Mouse (Mus musculus) left cerebral cortex, adult 2 months (tissue): ENCODE data around the gene Prtn3. TPM values are rescaled to one million over a fixed set of nuclear protein-coding genes. Genes with fewer than 3 reads are reported as not detected.

Source experiments
- DNase-seq, 2 experiments: peaks; one replicate each; pipeline ENCODE4 v3.0.0; 2021 to 2022; ENCODE audit warnings: low spot score in 2 of 2, mixed read lengths in 1 of 2; ENCODE audit errors: extremely low spot score in 1 of 2
- H3K27ac ChIP-seq: fragments of 200-600 bp; 2 replicates; pipeline ENCODE4 v1.8.1; 2022
- H3K4me3 ChIP-seq: fragments of 200-600 bp; 2 replicates; pipeline ENCODE4 v1.8.1; 2022
- CTCF ChIP-seq: fragments of 200-600 bp; IDR thresholded peaks from 2 replicates; pipeline ENCODE4 v1.8.1; 2022; ENCODE audit warnings: antibody characterized with exemption, mild to moderate bottlenecking, moderate library complexity
- intact Hi-C: fragments of 180-260 bp; cut with DNase I; formaldehyde crosslinking; loops from one replicate; pipeline ENCODE4 v1.15.1; 2025
- long read RNA-seq, 2 experiments: library from polyadenylated mRNA; stranded (forward); transcript quantifications; one replicate each; pipeline ENCODE4 v2.0.0; 2021; ENCODE audit warnings: borderline mapping rate in 2 of 2
- total RNA-seq, 2 experiments: library from RNA; stranded (reverse); gene quantifications; 2 replicates each; pipeline ENCODE4 v1.2.3; 2021

Gene Prtn3
- total RNA-seq, result 1 to 10 TPM; 1.7 to 2.6 TPM
- long read RNA-seq, experiment 1, result 0 reads
- long read RNA-seq, experiment 2, result 0 reads

GRCm38 (mm10) chr10:79874290-79874862 is at the start of gene Prtn3, which contains the start of gene Plppr3:
Gene Prtn3, plus strand, starts transcription at chr10:79874476.
Gene Plppr3, minus strand, starts transcription at chr10:79874634.
- peak within 1 kb of the TSS; percentile 82 for H3K27ac ChIP-seq
- no peak for TF ChIP-seq CTCF
- intact Hi-C loops, result no loop called here
- DNase-seq, result peak; percentile 54 to 59
- peak within 1 kb of the TSS; percentile 65 for H3K4me3 ChIP-seq

DNA sequence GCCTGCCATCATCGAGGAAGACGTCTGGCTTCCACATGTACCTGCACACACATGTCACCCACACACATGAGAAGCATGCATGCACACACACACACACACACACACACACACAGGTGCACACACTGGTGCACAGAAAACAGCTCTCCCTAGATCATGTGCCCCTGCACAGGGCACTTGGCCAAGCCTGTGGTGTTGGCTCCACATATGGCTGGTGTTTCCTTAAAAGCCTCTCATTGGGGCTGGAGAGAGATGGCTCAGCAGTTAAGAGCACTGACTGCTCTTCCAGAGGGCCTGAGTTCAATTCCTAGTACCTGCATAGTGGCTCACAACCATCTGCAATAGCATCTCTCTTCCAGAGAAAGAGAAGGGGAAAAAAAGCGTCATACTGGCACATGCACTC is 42.7 kb upstream of the Prtn3 start:
- no peak overlapping the region for H3K4me3 ChIP-seq
- intact Hi-C loops, result loop anchor here (5.0 kb wide), 1 partner anchor 51 kb away; no protein-coding TSS in a partner anchor
- no peak for TF ChIP-seq CTCF
- no peak for DNase-seq
- no peak overlapping the region for H3K27ac ChIP-seq

GRCm38 (mm10) chr10:79832026-79832785 is 42.1 kb upstream of the Prtn3 start:
- TF ChIP-seq CTCF, result no peak
- DNase-seq, result no peak
- no peak overlapping the region for H3K4me3 ChIP-seq
- intact Hi-C loops, result loop anchor here (5.0 kb wide), 1 partner anchor 50 kb away; no protein-coding TSS in a partner anchor
- no peak overlapping the region for H3K27ac ChIP-seq

- DNase-seq, result no peak
- Histone ChIP-seq H3K4me3 (no peak overlapping the region), H3K27ac (no peak overlapping the region)
- no peak for TF ChIP-seq CTCF
- intact Hi-C loops, result loop anchor here (5.0 kb wide), 1 partner anchor 50 kb away; no protein-coding TSS in a partner anchor
These were observed 41.5 kb upstream of the Prtn3 start for GRCm38 (mm10) chr10:79832786-79833181.

- intact Hi-C loops, result loop anchor here (1.0 to 5.0 kb wide), 3 partner anchors 47 to 124 kb away; no protein-coding TSS in a partner anchor
- H3K4me3 ChIP-seq, result no peak overlapping the region
- H3K27ac ChIP-seq, result no peak overlapping the region
- TF ChIP-seq CTCF, result peak; percentile 85
- DNase-seq, result peak; percentile 71 to 80
These were observed 39.4 kb upstream of the Prtn3 start for GRCm38 (mm10) chr10:79834769-79835398.

DNA sequence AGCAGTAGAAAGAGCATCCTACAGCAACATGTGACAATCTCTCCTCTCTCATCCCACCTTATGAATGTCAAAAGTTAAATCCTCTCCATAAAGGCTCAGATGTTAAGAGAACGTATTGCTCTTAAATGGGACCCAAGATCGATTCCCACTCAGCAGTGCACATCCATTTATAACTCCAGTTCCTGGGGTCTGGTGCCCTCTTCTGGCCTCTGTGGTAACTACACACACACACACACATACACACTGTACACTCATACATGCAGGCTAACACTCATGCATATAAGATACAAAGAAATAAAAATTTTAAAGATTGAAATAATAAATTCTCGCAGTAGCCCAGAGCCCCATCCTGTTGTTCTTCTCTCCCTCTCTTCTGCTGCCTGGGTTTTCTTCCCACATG is 37.4 kb upstream of the Prtn3 start:
- intact Hi-C loops, result no loop called here
- Histone ChIP-seq H3K4me3 (no peak overlapping the region), H3K27ac (no peak overlapping the region)
- TF ChIP-seq CTCF, result peak; percentile 24
- DNase-seq, result no peak

DNA sequence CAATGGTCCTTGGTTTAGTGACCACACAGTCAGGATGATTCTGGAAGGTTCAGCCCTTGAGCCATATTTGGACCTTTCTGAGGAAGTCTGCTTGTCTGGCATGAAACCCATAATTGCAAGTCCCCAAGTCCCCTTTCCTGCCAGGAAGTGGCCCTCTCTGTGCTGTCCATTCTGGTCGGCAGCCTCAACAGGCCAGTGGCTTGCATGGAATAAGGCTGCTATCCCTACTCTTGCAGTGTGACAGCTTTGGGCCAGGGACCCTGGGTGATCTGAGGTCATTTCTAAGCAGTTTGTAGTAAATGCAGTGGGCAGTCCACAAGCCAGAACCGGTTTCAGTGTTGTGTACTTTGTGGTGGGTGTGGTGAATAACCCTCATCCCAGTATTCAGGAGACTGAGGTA is 36.1 kb upstream of the Prtn3 start:
- DNase-seq, result no peak
- no peak for TF ChIP-seq CTCF
- intact Hi-C loops, result no loop called here
- Histone ChIP-seq H3K27ac (no peak overlapping the region), H3K4me3 (no peak overlapping the region)

GRCm38 (mm10) chr10:79840091-79840490 is 34.2 kb upstream of the Prtn3 start:
- H3K27ac ChIP-seq, result peak overlapping the region; percentile 69
- DNase-seq, result no peak
- H3K4me3 ChIP-seq, result no peak overlapping the region
- intact Hi-C loops, result no loop called here
- TF ChIP-seq CTCF, result no peak

DNA sequence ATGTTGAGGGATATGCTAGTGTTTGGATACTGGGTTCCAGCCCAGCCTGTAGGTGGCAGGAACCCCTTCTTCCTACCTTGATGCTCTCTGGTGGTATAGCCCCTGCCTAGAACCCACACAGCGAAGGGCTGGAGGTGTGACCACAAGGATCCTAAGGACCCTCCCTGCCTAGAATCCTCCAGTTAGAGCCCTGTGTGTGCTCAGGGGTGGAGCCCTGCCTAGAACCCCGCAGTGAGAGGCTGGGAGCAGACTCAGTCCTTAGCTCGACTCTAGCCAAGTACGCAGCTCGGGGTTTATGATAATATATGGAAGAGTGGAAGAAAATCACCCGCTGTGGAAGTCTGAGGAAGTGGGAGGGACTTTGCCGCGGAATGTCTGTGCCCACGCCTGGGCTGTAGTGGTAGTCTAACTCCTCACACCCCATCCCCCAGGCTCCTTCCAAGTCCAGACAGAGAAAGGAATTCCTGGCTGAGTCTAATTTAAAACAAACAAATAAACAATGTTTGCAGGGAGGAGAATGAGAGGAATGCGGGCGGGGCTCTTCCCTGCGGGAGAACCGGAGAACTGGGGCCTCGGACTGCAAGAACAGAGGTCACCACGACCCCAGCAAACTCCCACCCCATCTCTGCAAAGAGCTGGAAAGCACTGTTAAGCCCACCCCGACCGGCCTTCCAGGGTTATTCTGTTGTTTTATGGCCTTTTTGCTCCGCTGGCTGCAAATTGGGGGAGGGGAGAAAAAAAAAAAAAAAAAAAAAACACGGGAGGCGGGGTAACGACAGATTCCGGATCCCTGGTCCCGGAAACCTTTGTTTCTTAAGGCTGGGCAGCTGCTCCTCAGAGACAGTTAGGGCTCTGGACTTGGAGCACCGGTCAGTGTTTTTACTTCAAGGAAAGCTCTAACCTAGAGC is 33.4 kb upstream of the Prtn3 start:
- intact Hi-C loops, result no loop called here
- peak; percentile 63 to 66 for DNase-seq

DNA sequence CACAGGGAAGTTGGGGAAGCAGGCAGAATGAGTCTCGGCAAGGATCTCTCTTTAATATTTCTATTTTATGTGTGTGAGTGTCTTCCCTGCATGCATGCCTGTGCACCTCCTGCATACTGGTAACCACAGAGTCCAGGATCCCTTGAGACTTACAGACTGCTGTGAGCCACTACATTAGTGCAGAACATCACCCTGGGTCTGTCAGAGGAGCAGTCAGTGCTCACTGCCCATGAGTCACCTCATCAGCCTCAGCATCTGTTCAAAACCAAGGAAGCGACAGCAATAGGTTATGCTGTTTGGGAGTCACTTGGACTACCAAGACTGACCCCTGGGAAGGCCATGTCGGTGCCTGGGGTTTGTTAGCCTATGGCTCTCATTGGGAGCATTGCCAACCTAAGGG is 32.0 kb upstream of the Prtn3 start:
- TF ChIP-seq CTCF, result no peak
- H3K4me3 ChIP-seq, result no peak overlapping the region
- no peak overlapping the region for H3K27ac ChIP-seq
- intact Hi-C loops, result no loop called here
- no peak for DNase-seq

More for the DNA sequence above, 33.4 kb upstream of the Prtn3 start:
- TF ChIP-seq CTCF, result peak; percentile 6
- Histone ChIP-seq H3K27ac (peak overlapping the region; percentile 69), H3K4me3 (peak overlapping the region; percentile 53)

- Histone ChIP-seq H3K27ac (no peak overlapping the region), H3K4me3 (no peak overlapping the region)
- intact Hi-C loops, result no loop called here
- no peak for DNase-seq
- TF ChIP-seq CTCF, result no peak
These were observed 30.8 kb upstream of the Prtn3 start for GRCm38 (mm10) chr10:79843476-79843875.
